Mouse (Mus musculus): Measurements from ENCODE around the gene Atp8a2.

Gene Atp8a2

DNA sequence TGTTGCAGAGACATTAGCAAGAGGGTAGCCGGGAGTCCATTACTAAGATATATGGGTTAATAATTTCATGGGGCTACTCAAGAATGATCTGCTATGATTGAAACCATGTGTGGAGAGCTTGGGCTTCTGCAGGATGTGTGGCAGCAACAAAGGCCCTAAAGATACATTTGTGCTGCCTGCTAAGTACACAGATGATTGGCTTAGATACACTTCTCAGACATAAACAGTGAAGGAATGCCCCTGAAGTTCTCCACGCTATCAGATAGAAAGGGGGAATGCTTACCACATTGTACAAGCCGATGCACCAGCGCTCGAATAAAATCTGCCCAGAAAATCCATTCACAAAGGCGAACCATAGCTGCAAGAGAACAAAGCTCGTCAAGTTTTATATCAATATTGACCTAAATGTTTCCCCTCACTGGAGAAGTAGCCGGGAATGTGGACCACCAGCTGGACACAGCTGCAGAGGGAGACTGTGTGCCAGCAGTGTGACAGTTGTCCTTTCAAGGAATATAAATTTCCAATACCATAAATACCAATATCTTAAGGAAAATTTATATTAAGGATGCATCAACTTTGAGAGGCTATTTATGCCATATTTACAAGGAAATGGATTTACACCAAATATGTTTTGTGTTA, 394.9 kb downstream of the Atp8a2 start:
- no peak for DNase-seq (ENCODE audit: extremely low read depth, low read depth, low spot score)

DNA sequence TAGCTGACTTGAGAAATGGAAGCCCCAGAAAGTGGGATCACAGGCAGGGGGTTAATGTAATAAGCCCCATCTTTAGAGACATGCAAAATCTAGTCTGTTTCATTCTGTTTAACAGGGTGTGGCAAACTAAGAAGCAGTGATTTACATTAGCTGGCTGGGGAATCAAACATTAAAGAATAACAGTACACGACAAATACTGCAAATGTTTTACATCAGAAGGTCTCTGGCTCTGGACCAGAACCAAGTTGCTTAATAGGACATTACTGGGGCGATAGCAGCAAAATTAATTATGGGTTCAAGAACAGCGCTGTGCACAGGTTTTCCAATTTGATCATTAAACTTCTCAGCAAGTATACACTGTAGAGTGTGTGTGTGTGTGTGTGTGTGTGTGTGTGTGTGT, 397.5 kb downstream of the Atp8a2 start:
- no peak for DNase-seq (ENCODE audit: extremely low read depth, low read depth, low spot score)

DNA sequence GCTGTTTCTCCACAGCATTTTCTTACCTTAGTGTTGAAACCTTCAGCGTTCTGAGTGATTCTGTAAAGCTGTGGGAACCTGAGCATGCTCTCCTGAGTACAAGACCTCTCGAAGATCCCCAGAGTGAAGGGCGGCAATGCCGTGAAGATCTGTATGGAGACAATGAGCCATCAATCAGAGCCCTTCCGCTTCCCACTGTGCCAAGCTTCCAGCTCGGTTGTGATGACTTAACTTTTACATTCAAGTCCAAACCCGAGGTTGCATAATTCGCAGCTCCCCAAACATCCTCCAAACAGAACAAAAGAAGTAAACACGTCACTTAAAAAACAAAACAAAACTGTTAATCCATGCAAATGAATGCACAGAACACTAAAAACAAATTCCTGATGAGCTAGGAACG, 403.1 kb downstream of the Atp8a2 start:
- DNase-seq (ENCODE audit: extremely low read depth, low read depth, low spot score), result no peak

DNA sequence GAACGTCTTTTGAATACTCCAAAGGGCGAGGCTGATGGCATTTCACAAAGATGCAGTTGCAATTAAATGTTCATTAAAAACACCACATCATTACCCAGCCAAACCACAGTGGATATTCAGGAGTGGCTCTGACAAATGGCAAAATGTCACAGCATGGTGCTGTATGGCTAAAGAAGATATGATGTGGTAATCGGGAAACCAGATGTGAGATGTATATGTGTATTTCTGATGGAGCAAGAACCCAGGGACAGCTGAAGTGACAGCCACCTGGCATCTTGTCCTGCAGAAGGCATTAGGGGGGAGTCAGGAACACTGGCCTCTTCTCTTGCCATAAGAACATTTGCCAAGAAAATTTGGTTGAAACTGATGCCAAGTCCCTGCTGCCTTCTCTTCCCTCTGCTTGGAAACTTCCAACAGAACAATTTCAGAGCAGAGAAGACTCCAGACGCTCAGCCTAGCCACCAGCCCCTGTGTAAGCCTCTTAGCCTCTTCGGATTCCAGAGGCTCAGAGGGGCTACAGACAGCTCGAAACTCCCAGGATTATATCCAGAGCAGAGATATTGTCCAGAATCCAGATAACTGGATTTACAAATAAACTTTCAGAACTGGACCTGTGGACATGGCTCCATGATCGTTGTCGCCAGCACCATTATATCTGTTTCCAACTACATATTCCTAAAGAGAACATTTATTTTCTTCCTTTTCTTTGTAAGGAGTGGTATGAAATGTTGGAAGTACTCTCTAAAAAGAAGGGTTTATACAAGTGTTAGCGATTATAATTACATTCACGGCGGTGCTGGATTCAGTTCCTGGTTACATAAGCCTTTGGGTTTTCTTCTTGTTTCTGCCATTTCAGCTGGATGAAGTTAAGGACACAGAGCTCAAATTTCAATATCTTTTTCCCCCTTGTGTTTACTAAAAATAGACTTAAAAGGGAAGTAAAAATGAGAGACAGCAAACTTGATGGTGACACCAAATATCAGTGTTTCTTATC, 413.3 kb downstream of the Atp8a2 start:
- no peak for DNase-seq (ENCODE audit: extremely low read depth, low read depth, low spot score)

DNA sequence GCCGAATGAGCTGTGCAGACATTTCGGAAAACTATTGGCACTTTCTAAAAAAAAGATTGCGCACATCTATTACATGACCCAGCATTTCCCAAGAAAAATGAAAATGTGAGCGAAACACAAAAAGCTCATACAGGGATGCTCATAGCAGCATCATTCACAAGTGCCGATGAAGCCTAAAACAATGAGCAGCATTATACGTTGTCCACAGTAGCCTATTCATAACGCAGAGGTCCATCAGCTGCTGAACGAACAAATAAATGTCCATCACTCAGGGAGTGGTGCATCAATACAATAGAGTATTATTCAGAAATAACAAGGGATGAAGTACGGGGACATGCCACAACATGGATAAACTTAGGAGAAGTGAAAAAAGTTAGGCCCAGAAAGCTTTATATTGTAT, 416.6 kb downstream of the Atp8a2 start:
- no peak for DNase-seq (ENCODE audit: extremely low read depth, low read depth, low spot score)

DNA sequence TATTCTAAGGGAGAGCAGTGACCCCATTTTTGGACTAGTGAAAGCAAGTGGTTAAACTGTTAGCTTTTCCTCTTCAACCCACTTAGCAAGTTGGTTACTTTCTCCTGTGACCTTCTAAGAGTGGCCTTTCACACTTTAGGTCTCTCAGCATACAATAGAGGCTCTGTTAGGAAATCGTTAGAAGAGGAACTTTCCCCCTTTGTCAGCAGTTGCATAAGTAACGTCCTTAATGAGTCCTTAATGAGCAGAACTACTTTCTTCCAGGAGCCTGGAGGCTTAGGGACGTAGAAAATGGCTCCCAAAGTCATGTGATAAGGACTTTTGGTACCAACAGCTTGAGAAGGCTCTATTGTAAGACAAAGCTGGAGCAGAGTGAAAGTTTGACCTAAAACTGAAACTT, 434.8 kb downstream of the Atp8a2 start:
- DNase-seq (ENCODE audit: extremely low read depth, low read depth, low spot score), result no peak

DNA sequence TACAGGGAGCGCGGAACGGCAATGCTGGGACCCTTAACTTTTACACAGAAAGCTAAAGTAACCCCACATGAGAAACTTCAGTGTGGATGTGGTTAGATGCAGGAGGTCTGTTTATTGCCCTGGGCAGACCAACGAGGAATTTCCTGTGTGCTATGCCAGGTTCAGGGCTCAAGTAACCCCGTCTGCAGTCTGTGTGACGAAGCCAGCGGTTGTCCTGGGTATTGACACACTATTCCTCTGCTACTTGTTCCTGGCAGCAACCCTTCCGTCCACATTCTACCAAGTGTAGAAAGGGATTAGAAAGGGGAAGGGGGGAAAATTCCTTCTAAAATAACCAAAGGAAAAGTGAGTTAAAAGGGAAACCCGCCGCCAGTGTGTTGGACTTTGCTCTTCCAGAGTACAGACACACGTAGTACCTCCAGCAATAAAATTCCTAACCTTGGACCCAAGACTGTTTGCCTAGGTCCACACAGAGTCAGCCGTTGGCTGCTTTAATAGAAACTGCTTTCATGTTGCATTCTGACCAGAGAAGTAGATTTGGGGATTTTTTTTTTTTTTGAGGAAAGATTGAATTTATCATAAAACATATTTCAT, 437.0 kb downstream of the Atp8a2 start:
- no peak for DNase-seq (ENCODE audit: extremely low read depth, low read depth, low spot score)

DNA sequence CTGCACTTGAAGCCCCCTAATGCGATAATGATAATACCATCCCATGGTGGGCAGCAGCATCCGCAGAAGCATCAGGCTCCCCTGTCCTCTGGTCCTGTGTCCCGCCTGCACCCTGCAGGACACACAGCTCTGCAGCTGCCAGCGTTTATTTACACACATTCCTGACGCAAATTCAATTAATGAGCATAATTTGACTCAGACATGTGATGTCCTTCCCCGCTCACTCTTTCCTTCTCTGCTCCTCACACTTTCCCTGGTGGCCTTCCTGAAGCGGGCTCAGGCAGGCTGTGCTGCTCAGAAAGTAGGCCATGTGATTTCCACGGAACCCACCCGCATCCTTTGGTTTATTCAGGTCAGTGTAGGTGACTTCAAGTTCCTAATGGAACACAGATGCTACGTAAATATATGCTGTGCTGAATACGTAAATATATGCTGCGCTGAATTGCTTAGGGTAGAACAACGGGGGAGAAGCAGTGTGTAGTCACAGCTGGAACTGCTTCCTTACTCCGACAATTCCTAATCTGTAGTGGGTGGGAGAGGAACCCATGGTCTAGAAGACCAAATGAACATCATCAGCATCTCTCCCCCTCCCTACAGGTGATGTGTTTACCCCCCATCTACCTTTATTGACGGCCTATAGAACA, 437.7 kb downstream of the Atp8a2 start:
- no peak for DNase-seq (ENCODE audit: extremely low read depth, low read depth, low spot score)

DNA sequence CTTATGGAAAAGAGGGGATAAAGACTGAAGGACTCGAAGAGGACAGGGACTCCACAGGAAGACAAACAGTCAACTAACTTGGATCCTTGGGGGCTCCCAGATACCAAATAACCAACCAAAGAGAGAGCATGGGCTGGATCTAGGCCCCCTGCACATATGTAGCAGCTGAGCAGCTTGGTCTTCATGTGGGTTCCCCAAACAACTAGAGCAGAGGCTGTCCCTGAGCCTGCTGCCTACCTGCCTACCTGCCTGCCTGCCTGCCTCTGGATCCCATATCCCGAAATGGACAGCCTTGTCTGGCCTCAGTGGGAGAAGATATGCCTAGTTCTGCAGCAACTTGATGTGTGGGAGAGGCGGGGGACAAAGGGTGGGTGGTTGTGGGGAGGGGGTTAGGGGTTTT, 444.6 kb downstream of the Atp8a2 start:
- DNase-seq (ENCODE audit: extremely low read depth, low read depth, low spot score), result no peak

DNA sequence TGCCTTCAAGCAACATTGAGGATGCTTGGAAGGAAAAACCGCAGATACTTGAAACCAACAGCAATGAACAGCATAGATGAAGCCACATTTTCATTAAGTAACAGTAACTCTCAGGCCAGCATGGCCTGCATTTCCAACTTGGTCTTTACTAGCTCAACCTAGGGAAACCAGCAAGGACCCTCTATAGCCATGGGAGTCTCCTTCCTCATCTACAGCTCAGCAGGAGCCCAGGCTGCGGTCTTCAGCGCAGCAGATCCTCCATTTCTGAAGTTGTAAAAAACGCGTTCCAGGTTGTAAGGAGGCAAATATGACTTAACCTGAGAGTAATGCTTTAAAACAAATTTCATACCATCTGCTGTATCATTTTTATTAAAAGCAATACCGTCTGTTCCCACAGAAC, 447.0 kb downstream of the Atp8a2 start:
- no peak for DNase-seq (ENCODE audit: extremely low read depth, low read depth, low spot score)

DNA sequence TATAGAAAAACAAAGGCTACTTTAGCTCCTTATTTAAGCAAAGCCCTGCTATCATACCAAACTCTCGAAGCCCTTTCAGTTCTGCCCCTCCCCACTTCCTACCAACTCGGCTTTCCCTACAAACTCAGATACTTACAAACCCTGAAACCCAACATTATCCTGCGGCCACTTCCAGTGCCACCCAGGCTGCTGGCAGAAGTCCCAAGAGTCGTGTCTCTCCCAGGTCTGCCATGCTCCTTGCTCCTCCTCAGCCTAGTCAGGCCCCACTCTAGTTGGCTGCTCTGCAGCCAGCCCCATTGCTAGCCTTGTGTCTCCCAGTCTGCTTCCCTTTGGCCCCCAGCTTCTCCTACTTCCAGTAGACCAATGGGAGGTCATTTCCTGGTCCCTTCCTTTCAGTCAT, 451.3 kb downstream of the Atp8a2 start:
- no peak for DNase-seq (ENCODE audit: extremely low read depth, low read depth, low spot score)

DNA sequence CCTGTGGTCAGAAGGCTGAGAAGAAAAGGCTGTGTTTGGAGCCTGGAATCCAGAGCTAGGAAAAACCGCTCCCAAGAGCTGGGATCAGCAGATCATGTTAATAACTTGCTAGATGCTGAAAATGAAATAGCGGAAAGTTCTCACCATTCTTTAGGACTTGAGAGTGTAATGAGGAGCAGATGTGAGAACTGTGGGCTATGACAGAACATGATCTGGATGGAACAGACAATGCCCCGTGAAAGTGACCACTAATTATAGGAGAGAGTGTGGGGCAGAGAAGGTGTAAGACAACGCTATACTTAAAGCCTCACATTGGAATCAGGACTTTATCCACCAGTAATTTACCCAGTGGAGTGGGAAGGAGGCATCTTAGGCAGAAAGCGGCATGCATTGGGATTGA, 455.2 kb downstream of the Atp8a2 start:
- DNase-seq (ENCODE audit: extremely low read depth, low read depth, low spot score), result no peak

DNA sequence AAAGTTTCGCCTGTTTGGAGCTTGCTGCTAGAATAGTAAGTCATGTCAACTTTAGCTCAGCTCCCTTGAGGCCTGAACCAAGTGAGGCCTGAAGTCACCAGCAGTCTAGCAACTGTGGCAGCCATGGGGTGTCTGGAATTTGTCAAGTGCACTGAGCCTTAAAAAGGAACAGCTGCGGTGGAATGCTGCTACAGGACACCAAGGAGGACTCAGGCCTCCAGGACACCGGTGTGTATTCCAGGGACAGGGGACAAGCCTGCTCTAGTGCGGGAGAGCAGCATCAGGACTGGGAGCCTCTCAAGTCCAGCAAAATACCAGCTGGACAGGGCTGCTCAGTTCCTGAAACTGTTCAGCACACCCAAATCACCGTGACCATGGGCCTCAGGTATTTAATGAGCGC, 457.5 kb downstream of the Atp8a2 start:
- DNase-seq (ENCODE audit: extremely low read depth, low read depth, low spot score), result no peak

DNA sequence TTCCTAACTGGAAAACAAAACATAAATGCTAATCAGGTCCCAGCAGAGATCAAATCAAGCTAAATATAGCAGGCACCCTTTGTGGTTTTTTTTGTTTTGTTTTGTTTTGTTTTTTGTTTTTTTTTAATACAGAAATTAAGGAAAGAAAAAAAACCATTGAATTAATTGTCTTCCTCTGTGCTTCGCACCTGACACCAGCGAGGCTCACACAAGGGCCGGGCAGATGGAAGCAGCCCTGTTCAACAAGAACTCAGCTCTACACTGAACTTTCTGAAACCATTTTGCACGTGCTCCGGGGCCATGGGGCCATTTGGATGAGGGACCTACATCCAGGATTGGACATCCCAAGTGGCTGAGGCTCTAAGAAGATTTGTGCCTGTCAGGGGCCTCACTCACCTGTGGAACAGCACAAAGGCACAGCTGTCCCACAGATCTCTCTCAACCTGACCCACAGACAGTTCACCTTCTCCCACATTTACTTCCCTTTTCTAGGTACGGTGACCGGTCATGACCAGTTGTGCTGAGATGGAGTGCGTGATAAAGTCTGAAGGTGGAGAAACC, 459.2 kb downstream of the Atp8a2 start:
- DNase-seq (ENCODE audit: extremely low read depth, low read depth, low spot score), result no peak

DNA sequence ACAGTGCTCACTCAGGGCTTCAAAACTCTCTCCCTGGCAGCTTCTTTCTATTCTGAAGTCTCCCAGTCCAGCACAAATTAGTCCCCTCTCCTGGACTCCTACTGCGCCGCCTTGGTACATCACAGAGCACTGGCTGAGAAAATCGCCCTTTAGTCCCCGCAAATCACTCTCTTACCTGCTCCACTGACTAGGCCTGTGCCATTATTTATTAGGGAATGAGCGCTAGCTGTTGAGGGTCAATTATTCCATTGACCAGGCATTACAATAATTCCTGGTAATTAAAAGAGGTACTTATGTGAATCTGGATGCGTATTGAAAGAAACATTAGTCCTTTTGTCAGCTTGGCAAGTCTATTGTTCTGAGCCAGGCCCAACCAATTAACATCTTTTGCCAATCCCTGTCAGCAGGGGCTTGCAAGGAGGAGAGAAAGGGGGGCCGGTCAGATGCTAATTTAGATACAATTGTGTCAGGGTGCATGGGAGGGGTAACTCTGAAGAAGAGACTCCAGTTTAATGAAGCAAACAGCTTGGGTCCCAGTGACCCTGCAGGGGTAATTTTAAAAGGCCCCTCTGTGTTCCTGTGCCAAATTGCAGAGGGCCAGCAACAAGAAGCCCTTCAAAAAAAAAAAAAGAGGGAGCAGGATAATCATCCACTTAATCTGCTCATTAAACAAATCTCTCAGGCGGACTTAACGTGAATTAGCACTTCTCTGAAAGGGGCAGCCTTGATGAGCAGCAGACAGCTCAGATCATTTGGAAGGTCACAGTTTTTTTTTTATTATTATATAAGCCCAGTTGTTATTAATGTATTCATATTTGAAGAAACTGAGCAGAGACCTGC, 459.9 kb downstream of the Atp8a2 start:
- no peak for DNase-seq (ENCODE audit: extremely low read depth, low read depth, low spot score)

DNA sequence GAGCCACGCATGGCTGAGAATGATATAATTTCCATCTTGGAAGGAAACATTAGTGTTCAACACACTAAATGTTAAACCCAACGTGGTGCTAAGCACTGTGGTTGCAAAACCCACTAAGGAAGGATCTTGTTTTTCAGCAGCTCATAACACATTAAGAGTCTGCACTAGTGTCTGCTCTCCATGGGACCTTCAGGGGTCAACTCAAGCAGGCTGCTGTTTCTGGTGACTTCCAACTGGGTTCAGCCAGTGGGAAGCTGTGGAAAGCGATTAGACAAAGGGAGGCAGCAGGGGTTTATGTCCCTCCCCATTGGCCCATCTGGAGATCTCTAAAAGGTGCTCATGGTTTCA, 467.0 kb downstream of the Atp8a2 start:
- DNase-seq (ENCODE audit: extremely low read depth, low read depth, low spot score), result no peak

DNA sequence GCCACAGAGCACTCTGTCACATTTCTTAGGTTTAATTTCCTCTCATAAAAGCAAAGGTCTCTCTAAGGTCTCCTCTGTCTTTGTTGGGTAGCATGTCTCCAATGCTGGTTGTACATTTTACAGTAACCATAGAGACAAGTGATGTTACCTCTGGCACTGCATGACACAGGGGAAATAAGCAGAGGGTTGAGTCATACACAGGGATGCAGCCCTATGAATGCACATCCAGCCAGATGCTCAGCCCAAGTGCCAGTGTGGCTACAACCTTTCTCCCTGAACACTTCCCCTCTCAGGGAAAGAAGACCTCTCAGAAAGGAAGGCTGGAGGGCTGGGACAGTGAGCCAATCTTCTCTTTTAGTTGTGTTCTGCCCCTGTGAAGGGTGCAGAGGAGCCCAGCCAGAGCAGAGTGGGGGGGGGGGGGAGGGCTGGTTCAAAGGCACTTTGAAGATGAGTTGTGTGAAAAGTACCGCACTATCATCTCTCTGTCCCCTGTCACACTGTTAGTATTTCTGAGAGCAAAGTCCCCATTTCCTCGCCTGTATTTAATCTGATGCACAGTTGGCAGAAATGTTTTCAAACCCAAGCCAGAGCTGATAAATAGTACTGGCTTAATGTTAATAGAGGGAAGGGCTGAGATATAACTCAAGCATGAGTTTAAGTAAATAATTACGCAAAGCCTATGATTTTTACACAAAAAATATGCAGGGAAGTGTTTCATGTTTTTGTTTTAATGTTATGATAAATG, 467.5 kb downstream of the Atp8a2 start:
- no peak for DNase-seq (ENCODE audit: extremely low read depth, low read depth, low spot score)

DNA sequence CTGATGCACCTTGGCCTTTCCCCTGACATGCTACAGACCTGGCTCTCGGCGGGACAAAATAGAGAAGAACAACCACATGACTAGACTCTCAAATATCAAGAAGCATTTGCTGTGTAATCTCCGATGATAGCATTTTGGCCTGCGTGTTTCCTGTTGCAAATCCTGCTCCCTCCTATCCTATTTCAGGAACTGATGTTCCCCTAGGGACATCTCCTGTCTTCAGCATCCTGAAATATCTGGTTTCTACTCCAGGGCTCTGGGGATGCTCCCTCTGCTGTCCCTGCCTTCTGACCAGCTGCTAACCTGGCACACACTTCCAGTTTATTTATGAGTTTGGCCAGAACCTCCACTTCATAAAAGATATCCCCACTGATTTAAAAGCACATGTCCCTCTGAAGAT, 470.0 kb downstream of the Atp8a2 start:
- DNase-seq (ENCODE audit: extremely low read depth, low read depth, low spot score), result no peak

DNA sequence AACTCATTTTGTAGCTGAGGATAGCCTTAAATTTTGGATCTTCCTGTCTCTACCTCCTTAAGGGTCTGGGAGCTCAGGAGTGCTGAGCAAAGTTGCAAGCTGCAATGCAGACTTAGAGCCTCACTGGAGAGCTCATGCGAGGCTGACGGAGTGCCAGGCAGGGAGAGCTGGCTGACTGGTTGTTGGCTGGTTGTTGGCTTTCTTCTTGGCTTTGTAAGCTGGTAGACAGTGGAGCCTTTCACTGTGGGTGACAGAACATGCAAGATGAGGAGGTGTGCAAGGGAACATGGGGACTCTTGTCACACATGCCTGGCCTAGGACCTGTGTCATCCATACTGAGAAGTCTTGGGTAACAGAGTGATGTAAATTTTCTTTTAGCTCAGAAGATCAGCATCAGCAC, 473.8 kb downstream of the Atp8a2 start:
- DNase-seq (ENCODE audit: extremely low read depth, low read depth, low spot score), result no peak

DNA sequence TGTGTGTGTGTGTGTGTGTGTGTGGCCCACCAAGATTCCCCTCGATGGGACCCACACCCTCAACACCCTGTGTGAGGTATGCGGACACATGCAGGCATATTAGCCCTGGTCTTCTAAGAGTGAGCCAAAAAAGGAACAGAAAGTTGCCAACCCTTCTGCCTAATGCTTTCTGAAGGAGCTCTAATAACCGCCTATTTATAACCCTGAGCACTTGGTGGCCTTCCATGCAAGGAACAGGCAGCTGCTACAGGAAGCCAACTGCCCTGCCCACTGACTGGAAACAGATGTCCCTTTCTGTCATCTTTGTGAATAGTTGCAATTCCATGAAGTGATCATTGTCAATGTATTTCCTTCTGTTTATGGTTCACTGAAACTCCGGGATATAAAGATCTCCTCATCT, 475.0 kb downstream of the Atp8a2 start:
- no peak for DNase-seq (ENCODE audit: extremely low read depth, low read depth, low spot score)
